Mouse (Mus musculus): ENCODE measurements around the gene Tasp1.
"Not testable (repeated sequence)": the region's sequence is repeated elsewhere in the genome, so short reads cannot be mapped to it uniquely, and the experiment has no call there.

The Tasp1 gene

DNA sequence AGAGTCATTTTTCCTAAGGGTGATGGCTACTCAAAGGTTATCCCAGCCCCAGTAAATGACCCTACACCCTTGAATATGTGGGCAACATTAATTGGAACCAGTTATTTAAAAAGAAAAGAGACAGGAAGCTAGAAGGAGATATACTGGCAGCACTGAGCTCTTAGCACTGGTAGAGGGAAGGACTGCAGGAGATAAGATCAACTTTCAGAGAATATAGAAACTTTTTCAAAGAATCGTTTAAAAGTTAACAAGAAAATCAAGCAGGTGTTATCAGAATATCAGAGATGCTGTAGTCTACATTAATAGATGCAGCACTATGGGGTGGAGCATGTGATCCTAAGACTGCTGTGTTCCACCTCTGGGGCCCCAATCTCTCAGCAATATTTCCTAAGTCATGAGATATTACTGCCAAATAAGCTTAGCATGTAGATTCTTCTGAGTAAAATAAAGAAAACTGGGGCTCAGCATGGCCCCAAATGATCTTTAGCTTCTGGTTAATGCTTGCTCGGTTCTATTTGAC, 14.9 kb downstream of the Tasp1 start:
- no peak for DNase-seq

DNA sequence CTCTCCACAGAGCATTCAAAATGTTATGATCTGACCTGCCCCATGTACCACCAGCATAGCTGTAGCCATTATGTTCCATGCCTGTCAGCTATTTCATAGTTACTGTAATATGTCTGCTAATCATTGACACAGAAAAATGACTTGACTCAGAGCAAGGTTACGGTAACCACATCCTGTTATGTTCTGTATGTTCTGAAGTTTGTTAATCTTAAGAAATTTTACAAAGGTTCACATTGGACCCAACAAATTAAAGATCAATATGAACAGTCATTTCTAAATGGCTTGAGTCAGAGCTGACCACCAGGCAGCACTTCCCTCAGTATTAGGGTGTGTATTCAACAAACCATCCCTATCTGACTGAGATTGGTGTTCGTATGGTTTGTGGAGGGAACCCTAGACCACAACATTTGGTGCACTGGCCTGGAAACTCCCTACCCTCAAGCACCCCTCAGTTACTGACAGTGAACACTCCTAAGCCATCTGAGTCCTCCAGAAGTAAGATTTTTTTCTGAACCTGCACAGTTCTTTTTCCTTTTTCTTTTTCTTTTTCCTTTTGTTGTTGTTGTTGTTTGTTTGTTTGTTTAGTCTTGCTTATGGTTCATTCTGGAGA, 24.0 kb downstream of the Tasp1 start:
- no peak for DNase-seq

DNA sequence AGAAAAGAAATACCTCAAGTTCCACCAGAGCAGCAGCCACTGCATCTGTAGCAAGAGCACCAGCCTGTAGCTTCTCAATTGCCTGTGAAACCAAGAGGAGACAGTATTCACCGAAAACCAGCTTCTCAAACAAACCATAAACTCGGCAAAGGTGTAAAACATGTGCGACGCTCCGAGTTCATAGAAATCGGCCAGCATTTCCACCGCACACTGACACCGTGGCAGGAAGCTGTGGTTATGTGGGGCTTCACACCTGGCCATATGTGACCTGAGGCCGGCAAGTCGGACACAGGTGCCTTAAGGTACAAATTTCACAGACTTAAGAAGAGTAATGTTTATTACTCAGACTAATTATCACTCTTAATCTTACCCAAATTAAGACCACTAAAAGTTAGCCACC, 24.5 kb downstream of the Tasp1 start:
- no peak for DNase-seq

DNA sequence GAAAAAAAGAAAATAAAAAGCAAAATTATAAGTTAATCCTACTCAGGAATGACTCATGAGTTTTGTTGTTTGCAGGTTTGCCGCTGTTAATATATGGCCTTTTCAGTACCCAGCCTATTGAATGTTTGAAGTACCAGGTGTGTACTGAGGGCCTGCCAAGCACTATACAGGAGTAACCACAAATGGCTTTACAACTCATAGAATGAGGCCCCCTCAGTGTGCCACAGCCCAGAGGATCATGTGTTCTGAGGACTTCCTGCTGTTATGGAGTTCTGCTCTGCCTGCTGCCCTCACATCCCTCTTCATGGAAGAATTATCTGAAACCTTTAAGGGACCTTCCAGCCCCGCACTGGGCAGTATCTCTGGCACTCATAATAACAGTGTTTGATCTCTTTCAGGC, 29.1 kb downstream of the Tasp1 start:
- DNase-seq, result no peak

DNA sequence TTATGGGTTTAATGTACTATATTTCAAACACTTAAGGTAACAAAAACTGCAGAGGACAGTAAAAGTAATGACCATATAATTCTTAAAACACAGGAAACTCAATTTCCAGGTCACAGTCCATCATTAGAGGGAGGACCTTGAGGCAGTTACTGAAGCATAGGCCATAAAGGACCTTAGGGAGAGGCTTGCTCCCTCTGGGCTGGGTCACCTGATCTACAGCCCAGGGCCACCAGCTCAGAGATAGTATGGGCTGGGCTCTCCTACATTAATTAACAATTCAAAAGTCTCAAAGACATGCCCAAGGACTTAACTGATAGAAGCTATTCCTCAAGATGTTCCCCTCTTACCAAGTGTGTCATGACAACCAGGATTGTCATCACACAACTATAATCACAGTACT, 29.8 kb downstream of the Tasp1 start:
- no peak for DNase-seq

DNA sequence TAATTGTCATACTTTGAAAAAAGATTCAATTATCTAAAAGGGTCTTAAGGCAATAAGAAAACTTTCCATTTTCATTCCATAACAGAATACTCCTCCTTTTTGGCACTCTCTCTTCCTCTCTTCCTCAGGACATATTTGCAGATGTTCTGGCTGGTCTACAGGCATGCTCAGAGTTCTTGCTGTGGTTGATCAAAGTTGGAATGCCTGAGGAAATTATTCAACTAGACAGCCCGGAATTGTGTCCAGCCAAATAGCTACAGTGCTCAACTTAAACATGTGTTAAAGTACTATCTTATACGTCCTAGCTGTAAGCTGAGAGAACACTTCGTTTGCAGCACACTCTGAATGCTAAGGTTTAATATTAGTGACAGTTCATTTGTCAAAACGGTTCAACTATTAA, 41.7 kb downstream of the Tasp1 start:
- DNase-seq, result no peak

DNA sequence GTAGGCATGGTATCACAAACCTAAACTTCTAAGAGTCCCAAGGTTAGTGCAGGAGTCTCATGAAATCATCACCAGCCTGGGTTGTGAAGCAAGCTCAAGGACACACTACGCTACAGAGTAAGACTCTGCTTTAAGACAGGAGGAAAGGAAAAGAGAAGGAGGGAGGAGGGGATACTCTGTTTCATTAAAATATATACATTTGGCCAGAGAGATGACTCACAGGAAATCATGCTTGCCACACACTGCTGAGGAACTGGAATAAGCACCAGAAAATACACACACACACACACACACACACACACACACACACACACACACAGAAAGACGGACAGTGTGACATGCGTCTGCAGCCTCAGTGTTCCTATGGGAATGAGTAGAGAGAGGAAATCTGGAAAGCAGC, 59.2 kb downstream of the Tasp1 start:
- no peak for DNase-seq

DNA sequence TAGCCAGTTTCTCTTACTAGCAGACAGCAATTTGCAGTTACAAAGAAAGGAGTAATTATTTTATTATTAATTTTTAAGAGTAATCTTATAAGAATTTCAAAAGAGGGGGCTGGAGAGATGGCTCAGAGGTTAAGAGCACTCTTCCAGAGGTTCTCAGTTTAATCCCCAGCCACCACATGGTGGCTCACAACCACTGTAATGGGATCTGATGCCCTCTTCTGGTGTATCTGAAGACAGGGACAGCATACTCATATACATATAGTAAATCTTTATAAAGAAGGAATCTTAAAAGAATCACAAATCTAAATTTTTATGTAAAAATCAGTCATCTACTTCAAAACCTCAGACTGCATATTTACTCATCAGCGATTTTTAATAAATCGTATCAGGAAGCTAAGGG, 68.4 kb downstream of the Tasp1 start:
- DNase-seq, result no peak

DNA sequence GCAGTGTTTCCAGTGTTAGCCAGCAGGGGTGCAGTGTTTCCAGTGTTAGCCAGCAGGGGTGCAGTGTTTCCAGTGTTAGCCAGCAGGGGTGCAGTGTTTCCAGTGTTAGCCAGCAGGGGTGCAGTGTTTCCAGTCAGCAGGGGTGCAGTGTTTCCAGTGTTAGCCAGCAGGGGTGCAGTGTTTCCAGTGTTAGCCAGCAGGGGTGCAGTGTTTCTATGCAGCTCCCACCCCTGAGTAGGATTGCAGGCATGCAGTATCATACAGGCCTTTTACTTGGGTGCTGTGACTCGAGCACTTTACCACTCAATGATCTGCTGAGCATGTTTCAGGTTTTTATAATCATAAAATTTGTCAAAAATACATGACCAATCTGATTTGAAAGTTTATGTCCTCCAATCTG, 76.7 kb downstream of the Tasp1 start:
- not testable (repeated sequence) for DNase-seq

DNA sequence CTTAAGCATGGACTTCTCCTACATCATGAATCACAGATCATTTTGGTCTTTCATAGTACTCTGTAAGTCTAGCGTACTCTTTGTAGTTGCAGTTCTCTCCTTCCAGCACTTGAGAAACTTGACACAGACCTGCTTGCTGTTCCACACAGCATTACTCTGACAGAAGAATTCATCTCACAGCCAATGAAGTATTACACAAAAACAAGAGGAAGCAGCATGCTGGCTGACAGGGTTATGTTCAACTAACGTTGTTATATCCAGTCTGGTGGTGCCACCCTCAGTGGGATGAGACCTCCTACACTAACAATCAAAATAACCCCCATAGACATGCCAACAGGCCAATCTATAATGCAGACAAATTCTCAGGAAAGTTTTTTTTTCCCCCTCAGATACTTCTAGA, 99.2 kb downstream of the Tasp1 start:
- DNase-seq, result no peak

DNA sequence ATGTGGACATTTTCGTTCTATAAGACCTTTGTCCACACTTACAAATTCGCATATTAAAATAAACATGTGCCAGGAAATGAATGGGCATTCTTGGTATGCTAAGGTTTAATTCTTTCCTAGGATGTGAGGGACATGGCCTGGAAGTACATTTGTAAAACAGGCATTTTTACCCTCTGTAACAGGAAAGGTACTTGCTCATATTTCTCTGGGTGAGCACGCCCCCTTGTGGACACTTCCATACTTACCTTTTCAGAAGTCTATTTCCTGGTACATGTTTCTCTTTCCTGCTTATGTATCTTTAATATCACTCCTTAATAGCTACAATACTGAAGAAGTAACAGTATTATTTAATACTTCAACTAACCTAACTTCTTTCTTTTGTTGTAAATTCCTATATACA, 100.3 kb downstream of the Tasp1 start:
- DNase-seq, result no peak

DNA sequence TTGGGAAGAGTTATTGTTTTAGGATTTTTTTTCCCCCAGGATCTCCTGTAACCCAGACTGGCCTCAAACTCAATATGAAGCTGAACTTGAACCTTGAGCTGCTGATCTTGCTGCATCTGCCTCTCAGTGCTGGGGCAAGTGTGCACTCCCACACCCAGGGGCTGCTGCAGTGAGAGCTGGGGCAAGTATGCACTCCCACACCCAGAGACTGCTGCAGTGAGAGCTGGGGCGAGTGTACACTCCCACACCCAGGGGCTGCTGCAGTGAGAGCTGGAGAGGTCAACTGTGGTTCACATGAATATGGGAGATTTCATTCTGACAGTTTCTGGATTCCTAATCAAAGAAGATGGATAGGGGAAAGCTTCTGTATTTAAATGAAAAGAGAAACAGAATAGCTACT, 117.8 kb downstream of the Tasp1 start:
- DNase-seq, result no peak

DNA sequence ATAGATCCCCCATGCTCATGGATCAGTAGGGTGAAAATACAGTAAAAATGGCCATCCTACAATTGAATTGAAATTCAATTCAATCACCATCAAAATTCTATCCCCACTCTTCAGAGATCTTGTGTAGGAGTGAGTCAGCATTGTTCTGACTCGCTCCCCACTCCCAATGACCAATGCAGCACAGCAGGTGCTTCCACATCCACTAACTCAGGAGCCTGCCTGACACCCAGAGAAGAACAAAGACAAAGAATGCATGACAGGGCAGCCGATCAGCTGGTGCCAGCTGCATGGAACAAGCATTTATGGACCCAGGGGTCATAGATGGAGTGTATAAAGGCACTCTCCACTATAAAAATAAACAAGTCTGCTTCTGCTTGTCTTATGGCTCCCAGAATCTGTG, 129.0 kb downstream of the Tasp1 start:
- no peak for DNase-seq

DNA sequence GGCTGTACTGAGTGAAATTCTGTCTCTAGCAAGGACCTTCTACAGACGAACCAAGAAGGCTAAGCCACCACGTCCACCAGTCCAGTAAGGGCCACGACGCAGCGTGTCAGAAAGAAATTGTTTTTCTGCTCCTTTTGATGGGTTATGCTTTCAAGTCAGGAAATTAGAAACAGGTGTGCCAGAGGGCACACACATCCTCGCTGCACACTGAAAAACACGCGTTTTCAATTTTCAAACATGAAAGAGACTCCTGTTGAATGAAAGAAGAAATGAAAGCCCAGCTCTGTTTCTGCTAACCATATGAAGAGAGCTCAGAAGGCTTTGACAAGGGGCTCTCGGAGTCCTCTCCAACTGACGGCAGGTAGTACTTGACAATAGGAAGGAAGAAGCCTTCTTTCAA, 132.0 kb downstream of the Tasp1 start:
- no peak for DNase-seq

DNA sequence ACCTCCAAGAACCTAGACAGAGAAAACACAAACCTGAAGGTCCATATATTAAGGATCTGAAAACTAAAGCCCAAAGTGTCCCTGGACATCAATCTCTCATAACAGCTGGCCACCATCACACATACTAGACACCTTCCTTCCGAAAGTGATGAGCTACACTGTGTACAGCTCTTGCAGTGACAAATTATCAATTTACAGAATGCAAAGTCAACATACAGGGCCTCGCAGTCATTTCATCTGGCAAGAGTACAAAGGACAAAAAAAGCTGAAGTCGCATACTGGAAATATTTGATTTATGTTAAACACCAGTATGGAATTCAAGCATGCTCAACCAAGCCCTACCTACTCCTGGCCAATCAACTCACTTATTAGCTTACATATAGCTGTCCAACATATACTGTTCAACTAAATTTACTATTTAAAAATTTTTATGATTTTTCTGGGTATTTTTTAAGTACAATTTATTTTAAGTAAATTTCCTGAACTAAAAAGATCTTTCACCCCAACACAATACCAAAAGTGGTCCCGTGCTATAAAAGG, 132.5 kb downstream of the Tasp1 start:
- DNase-seq, result no peak

DNA sequence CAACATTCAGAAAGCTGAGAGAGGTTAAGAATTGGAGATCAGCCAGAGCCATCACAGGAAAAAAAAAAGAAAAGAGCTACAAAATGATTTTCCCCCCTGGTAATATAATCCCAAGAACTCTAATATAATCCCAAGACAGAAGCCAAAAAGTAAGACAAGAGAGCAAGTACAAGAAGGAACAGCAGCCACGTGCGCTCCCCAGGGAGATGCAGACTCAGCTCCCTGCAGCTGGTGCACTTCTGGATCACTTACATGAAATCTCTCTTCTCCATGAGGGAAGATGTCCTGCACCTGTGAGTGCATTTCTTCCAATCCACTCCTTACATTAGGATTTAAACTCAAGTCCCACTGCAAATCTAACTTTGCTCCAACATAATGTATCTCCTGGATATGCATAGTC, 134.4 kb downstream of the Tasp1 start:
- no peak for DNase-seq

DNA sequence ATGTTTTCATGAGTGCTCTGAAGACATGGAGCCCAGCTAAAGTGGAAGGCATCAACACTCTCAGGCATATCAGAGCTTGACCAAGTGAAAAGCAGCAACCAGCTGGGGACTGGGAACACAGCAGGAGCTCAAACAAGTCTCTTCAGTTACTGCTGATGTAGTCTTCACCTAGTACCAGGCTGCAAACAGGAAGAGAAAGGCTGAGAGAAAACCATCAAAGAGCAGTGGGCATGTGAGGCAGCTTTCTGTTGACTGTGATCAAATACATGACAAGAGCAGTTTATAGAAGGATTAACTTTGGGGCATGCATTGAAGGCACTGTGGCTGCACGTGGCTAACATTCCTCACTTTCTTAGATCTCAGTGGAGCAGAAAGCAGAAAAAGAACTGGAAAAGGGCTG, 141.7 kb downstream of the Tasp1 start:
- DNase-seq, result no peak

DNA sequence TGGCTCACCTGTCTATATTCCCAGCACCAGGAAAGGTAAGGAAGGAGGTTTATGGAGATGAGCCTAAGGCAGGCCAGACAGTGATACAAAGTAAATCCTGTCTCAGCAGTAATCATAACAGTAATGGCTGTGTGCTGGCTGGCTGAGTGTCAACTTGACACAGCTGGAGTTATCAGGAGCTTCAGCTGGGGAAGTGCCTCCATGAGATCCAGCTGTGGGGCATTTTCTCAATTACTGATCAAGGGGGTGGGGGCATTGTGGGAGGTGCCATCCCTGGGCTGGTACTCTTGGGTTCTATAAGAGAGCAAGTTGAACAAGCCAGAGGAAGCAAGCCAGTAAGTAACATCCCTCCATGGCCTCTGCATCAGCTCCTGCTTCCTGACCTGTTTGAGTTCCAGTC, 145.2 kb downstream of the Tasp1 start:
- not testable (repeated sequence) for DNase-seq

DNA sequence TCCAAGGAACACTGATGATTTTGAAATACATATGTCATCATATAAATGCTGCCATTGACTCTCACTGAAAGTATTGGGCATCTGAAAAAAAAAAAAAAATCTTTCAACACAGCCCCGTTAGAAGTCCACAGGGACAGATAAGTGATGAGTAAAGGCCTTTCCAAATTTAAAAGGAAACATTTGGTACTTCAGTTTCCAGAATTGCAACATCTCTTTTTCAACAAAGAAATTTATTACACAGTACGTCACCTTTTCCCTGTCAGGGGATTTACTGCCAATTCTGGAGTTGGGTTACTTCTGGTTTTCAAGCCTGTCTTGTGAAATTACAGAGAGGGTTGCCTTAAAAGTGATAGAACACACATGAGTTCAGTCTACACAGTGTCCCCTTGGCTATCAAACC, 146.8 kb downstream of the Tasp1 start:
- no peak for DNase-seq

DNA sequence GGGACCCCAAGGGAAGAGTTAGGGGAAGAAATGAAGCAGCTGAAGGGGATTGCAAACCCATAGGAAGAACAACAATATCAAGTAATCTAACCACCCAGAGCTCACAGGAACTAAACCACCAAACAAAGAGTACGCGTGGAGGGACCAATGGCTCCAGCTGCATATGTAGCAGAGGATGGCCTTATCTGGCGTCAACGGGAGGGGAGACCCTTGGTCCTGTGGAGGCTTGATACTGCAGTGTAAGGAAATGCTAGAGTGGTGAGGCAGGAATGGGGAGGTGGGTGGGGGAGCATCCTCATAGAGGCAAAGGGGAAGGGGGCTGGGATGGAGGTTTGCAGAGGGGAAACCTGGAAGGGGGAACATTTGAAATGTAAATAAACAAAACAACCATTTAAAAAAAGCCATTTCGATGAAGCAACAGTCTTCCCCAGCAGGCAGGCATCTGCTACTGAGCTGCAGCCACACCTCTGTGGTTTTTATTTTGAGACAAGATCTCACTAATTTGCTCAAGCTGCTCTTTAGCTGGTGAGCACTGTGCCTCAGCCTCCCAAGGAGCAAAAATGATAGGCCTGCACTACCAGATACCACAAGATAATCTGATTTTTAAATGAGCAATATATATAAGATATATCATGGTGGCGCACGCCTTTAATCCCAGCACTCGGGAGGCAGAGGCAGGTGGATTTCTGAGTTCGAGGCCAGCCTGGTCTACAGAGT, 160.0 kb downstream of the Tasp1 start:
- no peak for DNase-seq

DNA sequence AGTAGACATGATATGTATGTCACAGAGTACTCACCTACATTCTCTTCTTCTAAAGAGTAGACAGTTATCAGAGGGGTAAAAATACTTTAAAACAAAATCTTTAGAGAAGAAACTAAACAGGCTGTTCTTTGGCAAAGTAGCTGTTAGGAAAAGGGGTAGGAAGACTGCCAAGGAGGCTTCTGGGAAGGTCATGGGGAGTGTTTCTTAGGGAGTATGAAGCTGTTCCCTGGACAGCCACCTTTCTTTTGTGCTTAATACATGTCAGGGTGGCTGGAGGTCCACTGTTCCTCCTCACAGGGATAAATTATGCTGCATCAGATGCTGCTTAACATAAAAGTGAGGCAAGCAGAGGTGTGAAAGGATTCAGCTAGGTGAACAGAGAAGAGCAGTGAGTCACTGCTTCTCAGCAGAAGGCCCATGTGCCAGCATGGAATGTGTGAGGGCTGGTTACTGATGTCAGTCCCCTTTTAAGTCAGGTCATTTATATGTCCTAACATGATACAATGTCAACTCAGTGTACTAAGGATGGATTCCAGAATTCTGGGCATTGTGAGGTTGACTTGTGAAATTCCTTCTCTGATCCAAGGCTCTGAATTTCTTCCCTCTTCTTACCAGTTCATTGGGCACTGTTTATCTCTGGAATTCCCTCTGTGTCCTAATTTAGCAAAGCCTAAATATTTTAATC, 175.1 kb downstream of the Tasp1 start:
- DNase-seq, result no peak

DNA sequence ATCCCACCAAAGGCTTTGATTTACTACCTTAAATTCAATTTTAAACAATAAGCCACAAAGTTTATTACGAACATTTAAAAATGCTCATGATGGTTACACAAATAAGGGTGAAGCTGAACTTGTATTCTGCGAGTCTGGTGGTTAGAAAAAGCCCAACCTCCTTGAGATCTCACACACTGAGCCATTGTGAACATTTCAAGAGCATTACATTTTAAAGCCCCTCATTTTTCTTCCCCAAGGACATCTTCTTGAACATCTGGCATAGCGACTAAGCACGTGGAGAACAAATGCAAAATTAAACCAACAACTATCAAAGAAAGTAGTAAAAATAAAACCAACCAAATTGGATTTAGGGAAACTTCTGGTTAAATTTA, 182.4 kb downstream of the Tasp1 start:
- no peak for DNase-seq

DNA sequence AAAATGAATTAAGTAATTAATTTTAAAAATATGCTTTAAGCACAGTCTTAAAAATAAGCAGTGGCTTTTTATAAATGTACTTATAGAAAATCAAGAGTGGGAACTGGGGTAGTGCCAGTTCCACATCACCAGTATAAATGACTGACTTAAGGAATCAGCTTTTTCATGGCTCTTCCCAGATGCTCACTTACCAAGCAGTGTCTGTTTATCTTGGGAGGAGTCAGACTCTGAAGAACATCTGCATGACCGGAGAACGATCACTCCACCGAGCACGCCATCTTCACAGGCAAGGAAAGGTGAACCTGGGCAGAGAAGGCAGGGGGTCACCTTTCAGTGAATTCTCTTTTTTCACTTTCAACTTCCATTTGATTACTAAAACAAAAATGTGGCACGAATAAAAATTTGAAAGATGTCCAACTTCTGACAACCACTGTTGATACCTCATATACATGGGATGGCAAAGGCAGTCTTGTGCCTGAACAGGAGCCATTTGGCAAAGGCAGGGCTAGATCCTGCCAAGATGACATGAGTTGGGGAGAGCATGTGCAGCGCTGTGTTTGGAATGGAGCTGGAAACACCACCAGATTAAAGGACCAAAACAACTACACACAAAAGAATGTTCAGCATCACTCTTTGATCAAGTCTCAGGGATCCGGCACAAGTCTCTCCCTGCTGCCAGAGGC, 182.9 kb downstream of the Tasp1 start:
- DNase-seq, result peak; percentile 23
